Mouse (Mus musculus) thymus, postnatal 36 days (tissue): ENCODE results near the gene Gipc2.

ENCODE experiments used
- DNase-seq, 2 experiments: peaks; one replicate each; pipeline ENCODE4 v3.0.0; 2022; ENCODE audit warnings: mixed read lengths in 2 of 2

The Gipc2 gene

DNA sequence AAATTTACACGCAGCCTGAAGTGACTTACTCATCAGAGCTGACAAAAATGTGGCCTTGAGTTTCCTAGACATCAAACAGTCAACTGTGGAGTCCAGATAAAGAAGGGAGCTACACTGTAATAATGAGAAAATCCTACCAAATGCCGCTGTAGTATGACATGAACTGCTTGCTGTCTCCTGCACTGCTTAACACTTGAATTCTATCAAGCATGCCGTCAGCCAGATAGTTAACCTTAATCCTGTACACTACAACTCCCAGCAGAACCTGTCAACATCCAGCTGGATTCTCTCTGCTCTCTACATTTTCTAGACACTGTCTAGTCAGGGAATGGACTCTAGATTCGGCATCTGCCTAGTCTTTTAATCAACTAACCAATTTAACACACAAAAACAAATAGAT, 23.3 kb upstream of the Gipc2 start:
- DNase-seq = no peak

DNA sequence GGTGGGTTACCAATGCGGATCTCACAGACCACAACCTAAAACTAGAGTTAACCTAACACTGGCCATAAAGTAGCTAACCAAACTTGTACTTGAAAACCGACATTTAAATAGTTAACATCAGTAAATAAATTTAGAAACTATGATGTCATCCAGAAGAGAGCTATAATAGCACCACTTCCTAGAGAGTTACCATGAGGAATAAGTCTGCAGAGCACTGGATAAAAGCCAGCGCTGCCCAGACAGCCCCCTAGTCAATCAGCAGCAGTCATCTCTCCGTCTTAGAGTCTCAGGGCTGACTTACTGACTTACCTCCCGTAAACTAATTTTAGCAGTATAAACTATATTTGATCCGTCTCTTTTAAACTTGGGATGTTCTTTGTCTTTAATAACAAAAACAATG, 20.1 kb upstream of the Gipc2 start:
- no peak for DNase-seq

DNA sequence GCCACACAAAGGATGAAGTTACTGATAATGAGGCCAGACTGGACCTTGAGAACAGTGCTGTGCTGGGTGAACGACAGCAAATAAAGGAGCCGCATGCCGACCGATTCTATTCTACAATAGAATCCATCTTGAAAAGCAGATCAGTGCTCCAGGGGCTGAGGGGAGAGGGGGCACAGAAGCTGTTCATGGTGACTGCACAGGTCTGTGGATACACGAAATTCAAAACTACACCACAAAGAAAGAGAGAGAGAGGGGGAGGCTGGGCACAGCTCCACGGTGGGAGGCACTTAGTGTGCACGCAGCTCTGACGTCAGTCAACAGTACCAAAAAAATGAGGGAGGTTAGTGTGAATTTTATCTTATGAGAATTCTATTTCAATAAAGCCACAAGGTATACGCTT, 17.5 kb upstream of the Gipc2 start:
- DNase-seq = no peak

DNA sequence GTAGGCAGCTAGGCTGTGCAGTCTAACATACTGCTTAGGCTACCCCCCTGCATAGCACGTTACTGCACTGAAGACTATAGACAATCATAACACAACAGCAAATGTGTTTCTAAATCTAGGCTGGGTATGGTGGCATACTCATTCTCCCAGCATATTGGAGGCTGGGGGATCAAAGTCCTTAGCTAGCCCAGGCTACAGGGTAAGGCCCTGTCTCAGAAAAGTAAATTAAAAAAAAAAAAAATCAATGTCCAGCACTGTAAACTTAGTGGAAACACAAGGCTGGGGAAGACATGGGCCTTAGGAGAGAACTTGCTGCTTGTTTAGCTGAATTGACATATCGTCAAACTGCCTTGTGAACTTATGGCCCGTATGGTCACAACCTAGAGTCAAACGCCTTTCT, 14.6 kb upstream of the Gipc2 start:
- DNase-seq = no peak

DNA sequence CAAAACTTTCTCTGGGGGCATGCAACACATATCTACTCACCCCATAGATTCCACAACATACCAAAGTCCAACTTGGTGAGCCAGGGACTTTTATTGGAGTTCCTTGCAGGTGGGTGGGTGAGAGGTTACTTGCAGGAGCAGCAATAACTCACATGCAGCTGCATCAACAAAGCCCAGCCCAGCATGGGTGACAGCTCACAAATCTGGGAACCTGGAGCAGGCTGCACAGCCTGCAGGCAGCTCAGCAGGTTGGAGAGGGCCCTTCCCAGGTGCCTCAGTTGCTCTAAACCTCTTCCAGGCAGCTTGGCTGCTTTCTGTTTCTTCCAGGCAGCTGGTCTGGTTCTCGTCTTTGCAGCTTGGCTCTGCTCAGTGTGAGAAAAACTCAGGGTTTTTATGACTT, 13.3 kb upstream of the Gipc2 start:
- no peak for DNase-seq

DNA sequence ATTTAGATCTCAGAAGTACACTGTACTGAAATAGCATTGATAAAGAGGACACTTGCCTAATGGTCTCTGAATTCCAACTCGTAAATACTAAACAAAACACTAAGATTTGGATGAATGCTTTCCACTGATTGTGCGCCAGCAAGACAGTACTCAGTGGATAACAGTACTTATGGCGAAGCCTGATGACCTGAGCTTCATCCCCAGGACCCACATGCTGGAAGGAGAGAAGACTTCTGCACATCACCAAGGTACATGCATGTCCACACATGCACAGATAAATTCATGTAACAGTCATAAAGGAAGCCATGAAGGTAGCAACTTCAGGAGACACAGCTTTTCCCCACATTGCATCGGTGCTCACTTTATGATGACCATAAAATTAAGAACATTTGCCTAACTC, 12.8 kb upstream of the Gipc2 start:
- no peak for DNase-seq

DNA sequence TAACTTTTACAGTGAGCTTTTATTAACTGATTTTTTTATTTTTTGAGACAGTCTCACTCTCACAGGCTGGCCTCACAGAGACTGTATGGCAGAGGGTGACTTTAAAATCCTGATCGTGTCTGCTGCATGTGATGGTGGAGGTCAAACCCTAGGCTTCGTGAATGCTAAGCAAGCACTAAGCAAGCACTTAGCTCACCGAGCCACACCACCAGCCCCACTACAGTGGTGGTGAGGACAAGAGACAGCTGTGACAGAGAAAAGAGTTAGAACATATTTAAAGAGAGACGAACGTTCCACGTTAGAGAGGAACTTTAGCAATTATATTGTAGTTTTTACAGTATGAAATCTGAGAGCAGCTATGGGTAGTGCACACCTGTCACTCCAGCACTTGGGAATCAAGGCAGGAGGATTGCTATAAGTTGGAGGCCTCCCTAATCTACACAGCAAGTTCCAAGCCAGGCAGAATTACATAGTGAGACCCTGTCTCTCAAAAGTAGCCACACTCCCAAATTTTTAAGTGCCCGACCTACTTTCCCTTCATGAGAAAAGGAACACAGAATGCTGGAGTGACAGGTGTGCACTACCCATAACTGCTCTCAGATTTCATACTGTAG, 6.4 kb upstream of the Gipc2 start:
- DNase-seq = no peak

DNA sequence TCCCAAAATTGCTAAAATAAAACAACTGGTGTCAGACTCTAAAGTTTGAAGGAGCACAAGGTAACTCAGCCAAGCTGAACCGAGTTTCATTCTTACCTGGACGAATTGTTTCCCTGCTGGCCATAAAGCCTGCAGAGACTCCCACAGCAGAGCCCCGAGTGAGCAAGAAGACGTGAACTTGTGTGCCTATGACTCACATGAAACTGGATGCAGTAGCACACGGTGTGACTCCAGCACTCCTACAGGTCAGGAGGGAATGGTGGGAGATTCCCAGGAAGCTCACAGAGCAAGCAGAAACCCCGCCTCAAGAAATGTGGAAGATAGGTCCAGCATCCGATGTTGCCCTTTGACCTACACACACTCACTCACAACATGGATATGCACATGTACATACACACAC, 5.8 kb upstream of the Gipc2 start:
- no peak for DNase-seq

DNA sequence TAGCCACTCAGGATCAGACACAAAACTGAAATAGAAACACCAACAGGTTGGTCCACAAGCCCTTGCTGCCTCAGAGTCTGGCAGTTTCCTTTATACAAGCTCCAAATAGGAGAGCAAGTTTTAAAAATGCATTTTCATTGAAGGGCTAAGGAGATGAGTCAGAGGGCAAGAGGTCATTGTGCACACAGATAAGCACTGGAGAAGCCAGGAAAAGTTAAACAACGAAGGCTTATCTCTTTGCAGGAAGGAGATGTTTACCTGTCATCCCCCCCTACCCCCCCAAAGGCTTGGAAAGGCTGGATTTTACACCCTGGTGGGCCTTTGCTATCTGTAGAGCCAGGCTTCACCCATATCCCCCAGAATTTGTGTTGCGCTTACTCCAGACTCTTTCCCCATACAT, 5.2 kb upstream of the Gipc2 start:
- no peak for DNase-seq

DNA sequence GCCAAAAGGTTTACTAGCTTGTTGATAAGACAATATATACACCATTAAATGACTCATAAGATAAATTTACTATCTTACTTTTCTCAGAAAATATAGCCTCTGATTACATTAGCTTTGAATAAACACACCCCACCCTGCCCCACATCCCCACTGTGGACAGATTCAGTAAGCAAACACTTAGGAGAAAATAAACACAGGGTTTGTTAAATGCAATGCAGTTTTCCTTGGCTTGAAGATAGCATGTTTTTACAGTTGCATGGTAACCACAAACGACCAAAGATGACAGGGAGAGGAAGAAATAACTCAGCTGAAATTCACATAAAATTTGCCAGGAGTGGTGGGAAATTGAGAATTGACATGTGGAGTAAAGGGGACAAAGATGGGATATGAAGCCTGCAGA, 4.4 kb upstream of the Gipc2 start:
- no peak for DNase-seq

DNA sequence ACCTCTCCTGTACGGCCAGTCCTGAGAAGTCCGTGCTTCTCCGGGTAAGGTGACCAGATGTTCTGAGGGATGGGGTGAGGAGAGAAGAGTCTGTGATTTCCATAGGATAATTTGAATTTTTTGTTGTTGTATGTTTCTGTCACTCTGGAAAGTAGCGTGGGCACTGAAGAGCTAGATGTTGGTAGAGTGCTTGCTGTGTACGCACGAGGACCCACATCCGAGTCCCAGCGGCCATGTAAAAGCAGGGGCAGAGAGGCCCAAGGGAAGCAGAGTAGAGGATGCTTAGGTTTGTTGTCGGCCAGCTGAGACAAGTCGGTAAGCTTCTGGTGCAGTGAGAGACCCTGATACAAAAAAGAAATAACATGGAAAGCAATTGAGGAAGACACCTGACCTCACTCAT, 2.0 kb upstream of the Gipc2 start:
- DNase-seq = no peak

DNA sequence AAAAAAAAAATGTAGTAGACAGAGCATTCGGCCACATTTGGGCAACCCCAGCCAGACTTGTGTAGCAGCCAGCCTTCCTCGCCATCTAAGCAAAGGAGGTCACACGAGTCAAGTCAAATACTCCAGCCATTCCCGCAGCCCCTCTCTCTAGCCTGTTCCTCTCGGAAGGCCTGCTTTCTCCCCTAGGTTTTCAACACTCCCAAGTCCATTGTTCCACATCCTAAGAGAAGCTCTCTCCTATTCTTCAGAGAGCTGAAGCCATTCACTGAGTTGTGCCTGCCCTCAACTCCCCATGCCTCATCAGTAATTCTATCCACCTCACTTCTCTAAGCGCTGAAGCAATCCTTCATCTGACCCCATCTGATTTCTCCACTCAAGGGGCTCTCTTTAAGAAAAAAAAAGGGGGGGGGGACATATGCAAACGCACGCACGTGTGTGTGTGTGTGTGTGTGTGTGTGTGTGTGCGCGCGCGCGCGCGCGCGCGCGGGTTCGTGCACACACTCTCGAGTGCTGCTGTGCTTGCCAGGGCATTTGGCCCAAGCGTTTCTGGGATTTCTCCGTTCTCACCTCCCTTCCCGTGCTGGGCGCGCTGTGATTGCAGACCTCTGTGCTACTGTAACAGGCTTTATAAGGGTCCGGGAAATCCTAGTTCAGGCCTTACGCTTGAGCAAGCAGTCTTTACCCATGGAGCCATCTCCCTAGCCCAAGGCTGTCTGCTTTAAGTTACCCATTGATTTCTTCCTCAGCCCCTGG, 845 bp upstream of the Gipc2 start:
- DNase-seq = no peak

DNA sequence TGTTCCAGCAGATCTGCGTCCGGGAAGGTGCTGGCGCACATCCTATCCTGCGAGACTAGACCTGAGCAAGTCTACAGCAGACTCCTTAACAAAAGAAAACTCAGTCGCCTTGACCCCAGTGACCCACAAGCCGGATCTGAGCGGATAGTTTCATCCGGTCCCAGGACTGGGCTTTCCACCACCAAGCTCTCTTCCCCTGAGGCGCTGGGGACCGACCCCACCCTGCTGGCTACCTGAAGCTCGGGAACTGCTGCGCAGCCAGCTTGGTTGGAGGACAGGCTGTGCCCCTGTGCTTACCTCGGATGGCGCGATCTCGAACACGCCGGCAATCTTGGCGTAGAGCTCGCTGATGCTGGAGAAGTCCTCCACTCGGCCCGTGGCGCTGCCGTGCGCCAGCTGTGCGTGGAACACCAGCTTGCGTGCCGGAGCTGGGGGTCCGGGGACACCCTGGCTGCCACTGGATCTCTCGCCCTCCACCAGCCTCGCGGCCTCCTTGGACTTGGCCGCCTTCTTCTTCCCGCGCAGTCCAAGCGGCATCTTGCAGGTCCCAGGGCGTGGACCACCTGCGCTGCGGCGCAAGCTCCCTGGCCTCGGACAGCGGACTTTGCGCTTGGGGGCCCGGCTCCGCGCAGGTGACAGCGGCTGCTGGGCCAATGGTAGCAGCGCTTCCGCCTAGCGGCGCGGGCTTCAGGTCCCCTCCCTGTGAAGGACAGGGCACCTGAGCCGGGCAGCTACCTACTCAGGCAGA, 505 bp downstream of the Gipc2 start:
- DNase-seq = peak; percentile 11 to 16

DNA sequence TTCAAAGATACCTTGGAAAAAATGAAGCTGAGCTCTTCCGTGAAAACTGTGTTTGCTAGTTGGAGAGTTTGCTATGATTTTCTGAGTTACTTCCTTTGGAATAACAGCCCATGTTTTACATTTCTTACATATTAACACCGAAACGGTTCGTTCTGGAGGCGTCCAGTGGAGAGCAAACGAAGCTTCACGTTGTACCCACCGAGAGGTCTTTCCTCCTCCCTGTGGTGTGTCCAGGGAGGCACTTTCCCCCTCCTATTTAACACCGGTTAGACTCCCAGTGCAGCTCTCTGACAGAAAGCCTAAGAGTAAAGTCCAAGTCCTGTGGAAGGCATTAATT, 1.0 kb downstream of the Gipc2 start:
- no peak for DNase-seq

DNA sequence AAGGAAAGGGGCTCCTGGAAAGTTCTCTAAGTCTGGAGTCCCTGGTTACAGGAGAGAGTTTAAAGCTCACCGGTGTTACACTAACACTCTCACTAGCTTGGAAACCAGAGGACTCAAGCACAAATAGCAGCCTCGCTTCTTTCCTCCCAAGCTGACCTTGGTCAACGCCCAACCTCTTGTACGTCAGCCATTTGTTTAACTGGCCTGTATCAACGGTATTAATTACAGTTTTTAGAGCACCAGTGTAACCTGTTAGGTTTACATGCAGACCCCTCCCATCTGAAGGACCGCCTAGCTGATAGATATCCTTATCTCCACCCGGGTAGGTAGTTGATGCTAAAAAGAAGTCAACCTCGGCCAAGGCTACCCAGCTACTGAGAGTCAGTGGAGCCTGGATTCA, 2.7 kb downstream of the Gipc2 start:
- no peak for DNase-seq

DNA sequence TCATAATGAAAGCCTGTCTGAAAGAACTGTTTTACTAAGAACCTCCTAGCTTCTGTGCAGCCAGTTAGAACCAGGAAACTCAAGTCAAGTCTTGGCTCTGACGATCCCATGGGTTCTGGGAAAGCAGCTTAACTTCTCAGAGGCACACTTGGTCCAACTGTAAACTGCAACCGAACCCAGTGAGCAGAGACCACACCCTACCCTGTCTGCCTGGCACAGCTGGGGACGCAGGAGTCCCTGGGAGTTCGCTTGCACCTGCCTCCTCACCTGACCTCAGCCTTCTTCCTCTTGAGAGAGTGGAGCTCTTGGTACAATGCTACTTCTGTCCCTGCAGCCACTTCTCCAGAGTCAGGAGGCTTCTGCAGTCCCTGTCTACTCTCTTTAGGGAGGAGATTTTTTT, 5.4 kb downstream of the Gipc2 start:
- no peak for DNase-seq

DNA sequence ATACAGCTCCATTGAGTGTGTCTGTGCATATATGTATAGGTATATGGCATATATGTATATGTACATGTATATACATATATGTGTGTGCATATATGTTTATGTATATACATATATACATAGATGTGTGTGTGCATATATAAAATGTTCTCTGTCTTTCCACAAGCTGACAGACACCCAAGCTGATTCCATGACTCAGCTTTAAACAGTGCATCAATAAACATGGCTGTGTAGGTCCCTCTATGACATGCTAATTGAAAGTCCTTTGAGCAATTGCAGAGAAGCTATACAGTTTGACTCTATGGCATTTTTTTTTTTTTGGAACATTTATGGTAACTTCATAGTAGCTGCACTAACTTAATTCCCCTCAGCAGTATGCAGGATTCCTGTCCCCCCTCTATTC, 6.7 kb downstream of the Gipc2 start:
- DNase-seq = no peak

DNA sequence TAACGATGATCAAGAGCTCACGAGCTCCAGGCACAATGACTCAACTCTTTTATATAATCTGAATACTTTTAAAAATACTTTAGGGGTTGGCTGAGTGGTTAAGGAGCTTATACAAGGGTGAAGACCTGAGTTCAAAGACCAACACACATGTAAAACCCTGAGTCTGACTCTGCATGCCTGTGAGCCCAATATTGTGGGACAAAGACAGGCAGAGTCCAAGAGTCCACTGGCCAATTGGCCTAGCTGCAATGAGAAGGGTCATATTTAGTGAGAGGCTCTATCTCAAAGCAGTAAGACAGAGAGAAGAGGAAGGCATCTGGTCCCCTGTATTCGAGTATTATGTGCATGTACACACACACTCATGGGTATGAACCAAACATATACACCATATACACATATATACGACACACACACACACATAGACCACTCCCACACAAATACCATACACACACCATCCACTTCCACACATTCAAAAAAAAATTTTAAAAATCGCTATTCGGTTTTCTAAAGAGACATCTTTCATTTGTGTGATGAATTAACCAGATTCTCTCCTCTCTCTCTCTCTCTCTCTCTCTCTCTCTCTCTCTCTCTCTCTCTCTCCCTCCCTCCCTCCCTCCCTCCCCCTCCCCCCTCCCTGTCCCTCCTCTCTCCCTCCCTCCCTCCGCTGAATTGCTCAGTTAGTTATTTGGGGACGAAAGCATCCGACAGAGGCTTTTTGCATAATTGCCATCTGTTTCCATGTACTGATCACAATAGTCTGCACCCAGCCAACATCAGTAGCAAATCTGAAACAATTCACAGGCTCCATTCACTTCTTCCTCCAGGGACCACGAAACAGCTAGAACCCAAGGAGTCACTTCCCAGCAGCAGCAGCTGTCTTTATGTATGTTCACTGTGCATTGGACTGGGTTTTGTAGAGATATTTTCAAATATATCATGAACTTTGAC, 7.4 kb downstream of the Gipc2 start:
- DNase-seq = no peak

DNA sequence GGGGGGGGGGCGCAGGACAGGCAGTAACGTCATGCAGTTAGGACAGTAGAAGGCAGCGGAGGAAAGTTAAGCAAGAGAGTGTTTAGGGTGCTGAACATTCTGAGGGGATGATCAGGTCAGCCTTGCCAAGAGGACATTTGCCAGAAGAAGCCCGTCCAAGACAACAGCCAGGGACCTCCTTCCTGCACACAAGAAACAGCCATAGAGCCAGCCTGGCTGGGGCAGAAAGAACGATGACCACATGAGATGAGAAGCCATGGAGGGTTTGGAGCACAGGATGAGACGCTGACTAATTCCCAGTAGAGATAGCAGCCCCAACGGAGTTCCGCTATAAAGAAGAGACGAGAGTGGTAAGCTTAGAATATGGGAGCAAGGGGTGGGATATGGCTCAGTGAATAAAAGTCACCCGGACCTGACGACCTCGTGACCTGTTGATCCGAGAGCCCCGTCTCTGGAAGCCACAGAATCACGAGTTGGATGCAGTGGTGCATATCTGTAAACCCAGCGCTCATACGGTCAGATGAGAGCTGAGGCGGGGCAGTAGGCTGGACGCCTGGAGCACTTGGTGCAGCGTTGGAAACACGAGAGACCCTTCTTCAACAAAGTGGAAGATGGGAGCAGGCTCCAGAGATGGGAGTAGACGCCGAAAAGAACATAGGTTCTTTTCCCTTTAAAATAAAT, 9.1 kb downstream of the Gipc2 start:
- no peak for DNase-seq

DNA sequence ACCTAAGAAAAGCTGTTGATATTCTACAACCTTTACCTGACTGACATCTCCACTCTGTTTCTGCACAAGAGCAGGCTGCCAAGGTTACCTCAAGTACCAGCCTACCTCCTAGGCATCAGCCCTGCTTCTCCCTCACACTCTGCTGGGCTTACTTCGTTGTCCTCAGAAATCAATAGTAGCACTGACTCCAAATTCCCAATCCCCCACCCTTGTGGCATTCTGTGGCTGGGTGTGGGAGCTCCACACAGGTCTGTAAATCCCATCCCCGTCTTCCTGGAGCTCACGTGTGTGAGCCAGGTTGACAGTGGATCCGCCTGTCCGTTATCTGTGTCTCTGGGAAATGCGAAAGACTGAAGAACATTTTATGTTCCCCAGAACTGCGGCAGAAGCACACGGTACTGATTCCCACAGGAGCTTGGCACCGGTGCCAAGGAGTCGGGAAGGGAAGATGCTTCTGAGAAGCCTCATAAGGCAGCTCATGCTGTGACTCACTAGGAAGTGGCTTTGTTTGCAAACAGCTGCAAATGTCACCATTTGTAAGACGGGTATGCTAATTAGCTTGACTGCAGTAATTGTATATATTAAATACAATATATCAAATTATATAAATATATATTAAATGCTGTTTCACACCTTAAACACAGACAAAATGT, 10.6 kb downstream of the Gipc2 start:
- DNase-seq = no peak

DNA sequence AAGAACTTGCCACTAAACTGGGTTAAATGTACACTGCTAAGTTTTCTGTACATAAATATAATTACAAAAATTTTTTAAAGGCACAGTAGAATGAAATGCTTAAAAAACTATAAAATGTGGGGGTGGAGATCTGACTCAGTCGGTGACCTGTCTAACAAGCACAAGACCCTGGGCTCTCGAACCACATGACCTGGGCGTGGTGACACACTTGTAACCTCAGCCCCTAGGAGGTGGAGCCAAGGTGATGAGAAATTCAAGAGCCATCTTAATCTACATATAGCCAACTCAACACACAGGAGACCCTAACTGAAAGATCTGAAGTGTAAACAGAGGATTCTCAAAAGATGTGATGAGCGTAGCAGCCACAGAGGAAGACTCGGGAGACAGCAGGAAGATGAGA, 11.9 kb downstream of the Gipc2 start:
- DNase-seq = no peak

DNA sequence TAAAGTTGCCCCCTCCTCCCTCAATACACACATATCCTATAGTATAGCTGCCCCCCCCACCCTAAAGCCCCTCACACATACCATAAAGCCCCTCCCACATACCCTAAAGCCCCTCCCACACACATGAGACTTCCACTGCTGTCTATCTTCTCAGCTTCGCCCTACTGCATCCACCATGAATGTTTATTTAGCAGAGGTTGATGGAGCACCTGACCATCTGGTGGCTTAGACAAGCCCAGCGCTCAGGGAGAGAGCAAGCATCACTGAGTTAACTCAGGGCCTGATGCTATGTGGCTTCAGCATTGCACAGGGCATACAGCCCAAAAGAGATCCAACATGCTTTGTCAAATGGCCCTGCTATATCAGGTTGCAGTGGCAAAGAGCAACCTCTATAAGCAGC, 12.9 kb downstream of the Gipc2 start:
- no peak for DNase-seq
